Mouse (Mus musculus): Measurements from ENCODE around the gene Olfr95.

GRCm38 (mm10) chr17:37203206-37203916, 9.6 kb downstream of the Olfr95 start:
- TF ChIP-seq CTCF (IDR thresholded peaks at IDR 0.05; ENCODE audit: borderline replicate concordance, insufficient read depth, low read length), result peak; percentile 100
- no peak for TF ChIP-seq POLR2A (IDR thresholded peaks at IDR 0.05; ENCODE audit: low read depth, low read length)

All from embryonic fibroblast, embryonic 13.5 days (primary cell).